Mouse (Mus musculus) yolk sac, embryonic 10.5 days (tissue): ENCODE measurements around the gene Ccpg1.

Experiments used
- DNase-seq: peaks from one replicate; pipeline ENCODE4 v3.0.0-alpha.2; 2017; ENCODE audit warnings: low spot score

Ccpg1 gene

GRCm38 (mm10) chr9:72996167-72996566, 10.9 kb downstream of the Ccpg1 start:
- no peak for DNase-seq

GRCm38 (mm10) chr9:72996806-72997205, 11.6 kb downstream of the Ccpg1 start:
- no peak for DNase-seq

GRCm38 (mm10) chr9:73000487-73000886, 15.3 kb downstream of the Ccpg1 start:
- no peak for DNase-seq

GRCm38 (mm10) chr9:73001314-73002011, 16.2 kb downstream of the Ccpg1 start:
- no peak for DNase-seq

- no peak for DNase-seq
Observed at GRCm38 (mm10) chr9:73002177-73002576, 16.9 kb downstream of the Ccpg1 start.

GRCm38 (mm10) chr9:73004076-73004475, 18.8 kb downstream of the Ccpg1 start:
- no peak for DNase-seq

- no peak for DNase-seq
Observed at GRCm38 (mm10) chr9:73005106-73005505, 19.9 kb downstream of the Ccpg1 start.

GRCm38 (mm10) chr9:73006175-73006574, 20.9 kb downstream of the Ccpg1 start:
- no peak for DNase-seq

- DNase-seq, result no peak
Observed at GRCm38 (mm10) chr9:73008384-73008783, 23.2 kb downstream of the Ccpg1 start.

- DNase-seq, result no peak
Observed at GRCm38 (mm10) chr9:73012629-73013028, 27.4 kb downstream of the Ccpg1 start.

- no peak for DNase-seq
Observed at GRCm38 (mm10) chr9:73014724-73015123, 29.5 kb downstream of the Ccpg1 start.

- no peak for DNase-seq
Observed at GRCm38 (mm10) chr9:73019841-73020240, 34.6 kb downstream of the Ccpg1 start.

- no peak for DNase-seq
Observed at GRCm38 (mm10) chr9:73020566-73021097, 35.4 kb downstream of the Ccpg1 start.

GRCm38 (mm10) chr9:73025818-73026636, 40.8 kb downstream of the Ccpg1 start:
- DNase-seq, result peak; percentile 13

GRCm38 (mm10) chr9:73030443-73030842, 45.2 kb downstream of the Ccpg1 start:
- DNase-seq, result no peak

GRCm38 (mm10) chr9:73031421-73031820, 46.2 kb downstream of the Ccpg1 start:
- DNase-seq, result no peak

GRCm38 (mm10) chr9:73033406-73033805, 48.2 kb downstream of the Ccpg1 start:
- DNase-seq, result no peak

- DNase-seq, result peak; percentile 91
Observed at GRCm38 (mm10) chr9:73039222-73039945, 54.2 kb downstream of the Ccpg1 start.

- no peak for DNase-seq
Observed at GRCm38 (mm10) chr9:73040080-73040479, 54.9 kb downstream of the Ccpg1 start, which contains the start of gene Pigb. TSS of gene Pigb (minus strand) at chr9:73040378.

GRCm38 (mm10) chr9:73044146-73045079, 59.2 kb downstream of the Ccpg1 start, which contains the start of gene Rab27a:
TSS of gene Rab27a (plus strand) at chr9:73044854.
- peak; percentile 60 for DNase-seq

- no peak for DNase-seq
Observed at GRCm38 (mm10) chr9:73045204-73045603, 60.0 kb downstream of the Ccpg1 start.
